Mouse (Mus musculus): ENCODE measurements at regions not wholly inside any gene's neighbourhood (a gene's known extent, or its start where the extent isn't known, plus 50 kb on each side); places are given as distances from the start of the nearest gene placed in this dataset.

- no peak for DNase-seq (ENCODE audit: low spot score in 2 of 2)
Measured at GRCm38 (mm10) chr4:4920256-4920655, 127.1 kb upstream of the Impad1 start.

GRCm38 (mm10) chr4:4875257-4875656, 82.1 kb upstream of the Impad1 start:
- peak in 1 of 2 experiments; percentile 9 for DNase-seq (ENCODE audit: low spot score in 2 of 2)

- DNase-seq (ENCODE audit: low spot score in 2 of 2): no peak
Measured at GRCm38 (mm10) chr4:4858345-4858744, 65.2 kb upstream of the Impad1 start.

All from cerebellum, postnatal 4 days (tissue).